Mouse (Mus musculus) hindbrain, embryonic 15.5 days (tissue): ENCODE measurements around the gene Tsfm. TPM values are rescaled to one million over a fixed set of nuclear protein-coding genes. Genes with fewer than 3 reads are reported as not detected.

Experiments
- ATAC-seq: fragments of 200-750 bp; cut with Nextera tagmentation; 2 replicates; pipeline ENCODE4 v1.8.0; 2017; ENCODE audit warnings: low read depth, moderate number of reproducible peaks, moderate TSS enrichment; ENCODE audit not compliant: low FRiP score
- H3K27ac ChIP-seq: fragments of 300-500 bp; sonication (generic); replicated peaks from 2 replicates; pipeline ENCODE4 v1.5.1; 2015; ENCODE audit warnings: mild to moderate bottlenecking, inconsistent platforms
- H3K27me3 ChIP-seq: fragments of 300-500 bp; sonication (generic); 2 replicates; pipeline ENCODE4 v1.6.1; 2015; ENCODE audit warnings: control low read depth, inconsistent platforms
- H3K36me3 ChIP-seq: fragments of 300-500 bp; sonication (generic); 2 replicates; pipeline ENCODE4 v1.6.1; 2015; ENCODE audit warnings: control low read depth, inconsistent platforms
- H3K4me1 ChIP-seq: fragments of 300-500 bp; sonication (generic); replicated peaks from 2 replicates; pipeline ENCODE4 v1.6.1; 2015; ENCODE audit warnings: control low read depth, inconsistent platforms
- H3K4me2 ChIP-seq: fragments of 300-500 bp; sonication (generic); 2 replicates; pipeline ENCODE4 v1.6.1; 2015; ENCODE audit warnings: moderate library complexity, mild to moderate bottlenecking, inconsistent platforms
- H3K4me3 ChIP-seq: fragments of 300-500 bp; sonication (generic); 2 replicates; pipeline ENCODE4 v1.5.1; 2015; ENCODE audit warnings: mild to moderate bottlenecking, inconsistent platforms
- H3K9ac ChIP-seq: fragments of 300-500 bp; sonication (generic); 2 replicates; pipeline ENCODE4 v1.6.1; 2015; ENCODE audit warnings: inconsistent platforms
- H3K9me3 ChIP-seq: fragments of 300-500 bp; sonication (generic); 2 replicates; pipeline ENCODE4 v1.6.1; 2016; ENCODE audit warnings: control low read depth, inconsistent platforms
- WGBS: fragments of 180-500 bp; shearing (Covaris S2); methylation state at CpG from one replicate; pipeline ENCODE4 v1.1.7; 2015; 5-methylcytosine and 5-hydroxymethylcytosine counted together
- microRNA counts: library from miRNA; unstranded; fragments of <30 nt; microRNA quantifications from one replicate; lab custom pipeline; 2016
- microRNA-seq: library from miRNA; unstranded; fragments of <30 nt; microRNA quantifications from one replicate; pipeline ENCODE4, GENCODE M21; 2016
- polyA plus RNA-seq: library from polyadenylated mRNA; unstranded; fragments of >200 nt; fragmentation: Nextera tagmentation; extraction: Ambion mirVana; gene quantifications from 2 replicates; pipeline ENCODE4 v1.2.1, GENCODE M21; 2015

The Tsfm gene
- polyA plus RNA-seq, 1 experiment from 2014 or later = 61.6 TPM

DNA sequence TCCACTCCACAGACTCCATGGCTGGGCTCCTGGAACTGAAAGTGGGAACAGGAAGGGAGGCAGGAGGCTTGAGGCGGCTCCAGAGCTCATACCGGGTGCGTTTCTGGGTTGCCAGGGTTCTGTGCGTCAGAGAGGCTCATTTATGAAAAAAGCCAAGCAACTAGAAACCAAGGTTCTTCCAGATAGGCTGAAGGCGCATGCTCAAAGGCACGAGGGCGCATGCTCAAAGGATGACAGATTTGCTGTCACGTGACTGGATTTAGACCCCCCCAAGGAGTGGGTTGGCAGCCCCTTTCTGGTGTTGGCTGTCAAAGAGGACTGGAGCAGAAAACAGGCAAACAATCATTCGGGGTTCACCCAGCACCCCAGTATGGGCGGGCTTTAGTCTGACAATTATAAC lies 68.9 kb downstream of the Tsfm start:
- Histone ChIP-seq H3K4me3 (no peak overlapping the region), H3K36me3 (no peaks in the 10 kb centered on the region), H3K9me3 (no peaks in the 10 kb centered on the region), H3K4me1 (peaks cover 21% of the 10 kb centered on the region), H3K27me3 (peaks cover 27% of the 10 kb centered on the region), H3K4me2 (peak overlapping the region; percentile 7; the same call in 1 of the 2 replicates), H3K9ac (no peak overlapping the region), H3K27ac (peak overlapping the region; percentile 50)
- ATAC-seq = no peak
- WGBS = 46% methylated on average over 10 of the region's 10 CpGs

MicroRNAs encoded within 50 kb of the gene (microRNA counts, 519-probe panel; counts per million panel counts)
- microRNA mmu-miR-26a (lab: Ali Mortazavi, UCI) (2,517 counts per million, percentile 39 among the panel's probes with 10 or more counts), microRNA mmu-miR-546 (lab: Ali Mortazavi, UCI) (not detected)

Small RNA genes lying within 50 kb of the gene (microRNA-seq; reads per million reads assigned to microRNA genes)
- gene Mir26a-2 (28.8 reads per million, percentile 38 among the genes with 10 or more reads in this experiment), gene Mir546 (not detected)

Other genes starting within 250 kb of the Tsfm start
- gene Atp23, start 129.5 kb downstream of the Tsfm start, polyA plus RNA-seq = 14.0 and 15.4 TPM in 2 replicates
- gene Ctdsp2, start 52.1 kb downstream of the Tsfm start, polyA plus RNA-seq = 19.0 and 19.4 TPM in 2 replicates
- 4.2 and 11.6 TPM in 2 replicates for gene Avil, start 30.1 kb downstream of the Tsfm start, polyA plus RNA-seq
- gene Mettl1, start 10.6 kb upstream of the Tsfm start, polyA plus RNA-seq = 22.8 and 25.1 TPM in 2 replicates
- 0.14 and 0.22 TPM in 2 replicates for gene Eef1akmt3, start 10.7 kb upstream of the Tsfm start, polyA plus RNA-seq
- gene Cyp27b1, start 17.4 kb upstream of the Tsfm start, polyA plus RNA-seq = 0.21 and 0.26 TPM in 2 replicates
- 7.3 and 8.4 TPM in 2 replicates for gene March9, start 29.3 kb upstream of the Tsfm start, polyA plus RNA-seq
- gene Cdk4, start 32.7 kb upstream of the Tsfm start, polyA plus RNA-seq = 743 and 831 TPM in 2 replicates
- gene Tspan31, start 39.4 kb upstream of the Tsfm start, polyA plus RNA-seq = 120 and 123 TPM in 2 replicates
- gene Agap2, start 44.4 kb upstream of the Tsfm start, polyA plus RNA-seq = 4.0 and 4.9 TPM in 2 replicates
- gene Os9, start 90.3 kb upstream of the Tsfm start, polyA plus RNA-seq = 125 and 130 TPM in 2 replicates
- gene B4galnt1, start 134.4 kb upstream of the Tsfm start, polyA plus RNA-seq = 54.0 and 74.6 TPM in 2 replicates
- 0.91 and 1.0 TPM in 2 replicates for gene Slc26a10, start 149.8 kb upstream of the Tsfm start, polyA plus RNA-seq
- gene Arhgef25, start 159.2 kb upstream of the Tsfm start, polyA plus RNA-seq = 27.3 and 30.3 TPM in 2 replicates
- gene Dtx3, start 164.9 kb upstream of the Tsfm start, polyA plus RNA-seq = 240 and 266 TPM in 2 replicates
- gene Pip4k2c, start 180.7 kb upstream of the Tsfm start, polyA plus RNA-seq = 19.1 and 19.6 TPM in 2 replicates
- gene Kif5a, start 232.5 kb upstream of the Tsfm start, polyA plus RNA-seq = 110 and 114 TPM in 2 replicates
- gene Dctn2, start 235.5 kb upstream of the Tsfm start, polyA plus RNA-seq = 336 and 350 TPM in 2 replicates